Mouse (Mus musculus): ENCODE results near the gene Mknk2. TPM values are rescaled to one million over a fixed set of nuclear protein-coding genes. Genes with fewer than 3 reads are reported as not detected.

Mknk2 gene
- total and polyA plus RNA-seq, 3 experiments, result 47.4 to 184 (median 87.1) TPM

DNA sequence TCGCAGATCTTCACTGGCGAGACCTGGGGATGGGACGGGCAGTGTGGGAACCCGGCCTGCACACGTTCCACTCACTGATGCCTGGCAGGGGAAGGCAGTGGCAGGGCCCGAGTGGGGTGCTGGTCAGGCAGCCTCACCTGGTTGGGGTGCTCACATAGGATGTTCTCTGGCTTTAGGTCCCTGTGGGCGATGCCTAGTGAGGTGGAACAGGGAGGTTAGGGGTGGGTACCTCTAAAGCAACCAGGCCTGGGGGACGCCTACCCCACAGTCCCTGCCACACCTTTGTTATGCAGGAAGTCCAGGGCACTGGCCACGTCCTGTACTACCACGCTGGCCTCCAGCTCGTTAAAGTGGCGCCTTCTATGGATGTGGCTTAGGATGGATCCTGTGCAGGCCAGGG, 8.9 kb downstream of the Mknk2 start:
- no peak overlapping the region for H3K27ac ChIP-seq (ENCODE audit: control insufficient read depth, low read depth, low read length)
- TF ChIP-seq ZKSCAN1 (IDR thresholded peaks at IDR 0.05; ENCODE audit: low read depth, low read length) (no peak), TBP (IDR thresholded peaks at IDR 0.05; ENCODE audit: low read depth, low read length) (no peak), JUND (IDR thresholded peaks at IDR 0.05; ENCODE audit: low read depth, low read length) (no peak), ZNF384 (IDR thresholded peaks at IDR 0.05; ENCODE audit: low read depth, low read length) (no peak), MXI1 (IDR thresholded peaks at IDR 0.05; ENCODE audit: low read depth, low read length) (no peak), SIN3A (IDR thresholded peaks at IDR 0.05; ENCODE audit: low read length) (no peak), POLR2A (IDR thresholded peaks at IDR 0.05; ENCODE audit: control insufficient read depth in 1 of 2, insufficient read depth in 1 of 2, low read depth in 1 of 2, low read length in 2 of 2, poor library complexity in 1 of 2) (no peak), ZMIZ1 (IDR thresholded peaks at IDR 0.05; ENCODE audit: low read depth, low read length) (no peak), KAT2A (conservative IDR thresholded peaks at IDR 0.05; ENCODE audit: low read depth, low read length) (no peak), USF1 (IDR thresholded peaks at IDR 0.05; ENCODE audit: low read depth, low read length) (no peak), CHD2 (IDR thresholded peaks at IDR 0.05; ENCODE audit: low read length) (no peak)
- H3K4me3 ChIP-seq (ENCODE audit: control insufficient read depth in 1 of 2, insufficient read depth in 1 of 2, low read depth in 2 of 2, low read length in 2 of 2), result no peak overlapping the region
- H3K27me3 ChIP-seq (ENCODE audit: control insufficient read depth in 1 of 2, insufficient read depth in 2 of 2, low read length in 2 of 2), result no peaks in the 10 kb centered on the region
- peaks cover 2 to 16% of the 10 kb centered on the region in 2 experiments for H3K36me3 ChIP-seq (ENCODE audit: control insufficient read depth in 1 of 2, insufficient read depth in 2 of 2, low read length in 2 of 2)
- no peak for DNase-seq (ENCODE audit: low read depth, low spot score)
- no peaks in the 10 kb centered on the region for H3K9me3 ChIP-seq (replicated peaks; ENCODE audit: insufficient read depth, low read length)
- H3K9ac ChIP-seq (ENCODE audit: control insufficient read depth, low read depth, low read length, poor library complexity, severe bottlenecking), result no peak overlapping the region
- peaks cover 3 to 15% of the 10 kb centered on the region in 2 experiments for H3K4me1 ChIP-seq (ENCODE audit: control insufficient read depth in 1 of 2, insufficient read depth in 2 of 2, low read length in 2 of 2)
- H3K79me2 ChIP-seq (ENCODE audit: control insufficient read depth, insufficient read depth, low read length, poor library complexity), result peaks cover 20% of the 10 kb centered on the region

DNA sequence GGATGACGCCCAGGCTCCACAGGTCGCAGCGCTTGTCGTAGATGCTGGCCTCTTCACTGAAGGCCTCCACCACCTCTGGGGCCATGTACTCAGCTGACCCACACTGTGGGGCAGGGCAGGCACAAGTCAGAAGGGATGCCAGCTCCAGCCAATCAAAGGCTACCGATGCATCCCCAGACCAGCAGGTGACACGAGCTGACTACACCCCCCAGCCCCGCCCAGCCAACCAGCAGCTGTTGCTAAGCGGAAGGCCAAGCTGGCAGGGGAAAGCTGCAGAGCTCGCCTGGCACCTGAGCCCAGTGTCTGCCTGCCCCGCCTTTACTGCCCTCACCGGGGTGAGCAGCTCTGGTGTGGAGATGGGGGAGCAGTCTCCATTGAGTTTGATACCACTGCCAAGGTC, 9.3 kb downstream of the Mknk2 start:
- Histone ChIP-seq H3K9ac (ENCODE audit: control insufficient read depth, low read depth, low read length, poor library complexity, severe bottlenecking) (no peak overlapping the region), H3K4me1 (ENCODE audit: control insufficient read depth in 1 of 2, insufficient read depth in 2 of 2, low read length in 2 of 2) (peaks cover 4 to 16% of the 10 kb centered on the region in 2 experiments), H3K4me3 (ENCODE audit: control insufficient read depth in 1 of 2, insufficient read depth in 1 of 2, low read depth in 2 of 2, low read length in 2 of 2) (no peak overlapping the region), H3K9me3 (replicated peaks; ENCODE audit: insufficient read depth, low read length) (no peaks in the 10 kb centered on the region), H3K36me3 (ENCODE audit: control insufficient read depth in 1 of 2, insufficient read depth in 2 of 2, low read length in 2 of 2) (peaks cover 2 to 16% of the 10 kb centered on the region in 2 experiments), H3K27ac (ENCODE audit: control insufficient read depth, low read depth, low read length) (no peak overlapping the region), H3K27me3 (ENCODE audit: control insufficient read depth in 1 of 2, insufficient read depth in 2 of 2, low read length in 2 of 2) (no peaks in the 10 kb centered on the region), H3K79me2 (ENCODE audit: control insufficient read depth, insufficient read depth, low read length, poor library complexity) (peaks cover 16% of the 10 kb centered on the region)
- no peak for DNase-seq (ENCODE audit: low read depth, low spot score)
- TF ChIP-seq MAX (IDR thresholded peaks at IDR 0.05; ENCODE audit: low read length) (no peak), MYC (IDR thresholded peaks at IDR 0.05; ENCODE audit: low read depth, low read length) (no peak), ZMIZ1 (IDR thresholded peaks at IDR 0.05; ENCODE audit: low read depth, low read length) (no peak)

DNA sequence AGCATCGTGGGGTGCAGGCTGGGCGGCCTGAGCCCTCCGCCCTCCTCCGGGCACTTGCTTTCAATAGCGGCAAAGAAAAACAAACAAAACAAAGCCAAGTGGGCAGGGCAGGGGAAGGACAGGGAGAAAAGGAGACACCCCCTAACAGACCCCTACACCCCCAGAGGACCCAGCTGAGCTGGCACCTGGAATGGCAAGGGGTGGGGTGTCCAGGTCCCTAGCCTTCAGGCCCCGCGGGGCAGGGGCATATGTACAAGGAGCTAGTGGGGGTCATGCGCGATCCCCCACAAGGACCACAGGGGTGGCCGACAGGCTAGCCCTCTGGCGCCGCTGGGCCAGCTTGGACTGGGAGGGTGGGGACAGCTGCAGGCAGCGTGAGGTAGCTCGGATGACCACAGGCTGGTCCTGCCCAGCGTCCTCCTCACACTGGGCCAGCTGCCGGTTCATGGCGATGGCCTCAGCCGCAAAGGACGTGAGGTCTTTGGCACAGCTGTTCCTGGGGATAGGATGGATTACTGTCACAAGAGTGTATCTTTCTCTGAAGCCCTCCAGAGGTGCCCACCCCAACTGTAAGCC, 11.0 kb downstream of the Mknk2 start:
- no peak overlapping the region for H3K27ac ChIP-seq (ENCODE audit: control insufficient read depth, low read depth, low read length)
- TF ChIP-seq MYB (IDR thresholded peaks at IDR 0.05; ENCODE audit: low read depth, low read length) (no peak), MXI1 (IDR thresholded peaks at IDR 0.05; ENCODE audit: low read depth, low read length) (no peak), USF2 (IDR thresholded peaks at IDR 0.05; ENCODE audit: borderline replicate concordance in 1 of 2, insufficient read depth in 1 of 2, low read depth in 1 of 2, low read length in 2 of 2) (no peak), SMC3 (IDR thresholded peaks at IDR 0.05; ENCODE audit: low read depth, low read length) (no peak), BHLHE40 (IDR thresholded peaks at IDR 0.05; ENCODE audit: borderline replicate concordance, low read depth, low read length) (no peak), ZC3H11A (IDR thresholded peaks at IDR 0.05; ENCODE audit: low read depth, low read length) (no peak), MAX (IDR thresholded peaks at IDR 0.05; ENCODE audit: low read length) (no peak), MYC (IDR thresholded peaks at IDR 0.05; ENCODE audit: low read depth, low read length) (no peak), UBTF (IDR thresholded peaks at IDR 0.05; ENCODE audit: borderline replicate concordance, insufficient read depth, low read depth, low read length) (no peak), CHD1 (IDR thresholded peaks at IDR 0.05; ENCODE audit: low read depth, low read length) (no peak), TAL1 (IDR thresholded peaks at IDR 0.05; ENCODE audit: low read length) (no peak), KAT2A (conservative IDR thresholded peaks at IDR 0.05; ENCODE audit: low read depth, low read length) (no peak), E2F4 (IDR thresholded peaks at IDR 0.05; ENCODE audit: borderline replicate concordance, low read depth, low read length) (no peak), EP300 (IDR thresholded peaks at IDR 0.05; ENCODE audit: low read depth in 1 of 2, low read length in 2 of 2) (no peak), NRF1 (IDR thresholded peaks at IDR 0.05; ENCODE audit: insufficient read depth, low read depth, low read length, poor library complexity, severe bottlenecking) (no peak), ETS1 (IDR thresholded peaks at IDR 0.05; ENCODE audit: low read depth, low read length) (no peak), GABPA (IDR thresholded peaks at IDR 0.05; ENCODE audit: low read depth, low read length) (no peak)

More for the DNA sequence above, 11.0 kb downstream of the Mknk2 start:
- peaks cover under 1% of the 10 kb centered on the region for H3K79me2 ChIP-seq (ENCODE audit: control insufficient read depth, insufficient read depth, low read length, poor library complexity)
- H3K9me3 ChIP-seq (replicated peaks; ENCODE audit: insufficient read depth, low read length), result no peaks in the 10 kb centered on the region
- no peaks in the 10 kb centered on the region for H3K27me3 ChIP-seq (ENCODE audit: control insufficient read depth in 1 of 2, insufficient read depth in 2 of 2, low read length in 2 of 2)
- no peak overlapping the region for H3K9ac ChIP-seq (ENCODE audit: control insufficient read depth, low read depth, low read length, poor library complexity, severe bottlenecking)
- peaks cover 2 to 14% of the 10 kb centered on the region in 2 experiments for H3K36me3 ChIP-seq (ENCODE audit: control insufficient read depth in 1 of 2, insufficient read depth in 2 of 2, low read length in 2 of 2)
- no peak overlapping the region for H3K4me3 ChIP-seq (ENCODE audit: control insufficient read depth in 1 of 2, insufficient read depth in 1 of 2, low read depth in 2 of 2, low read length in 2 of 2)
- no peak for DNase-seq (ENCODE audit: low read depth, low spot score)
- peaks cover 5 to 24% of the 10 kb centered on the region in 2 experiments for H3K4me1 ChIP-seq (ENCODE audit: control insufficient read depth in 1 of 2, insufficient read depth in 2 of 2, low read length in 2 of 2)

All from MEL (cell line).